Mouse (Mus musculus): ENCODE measurements around the gene Dlx2.

DNA sequence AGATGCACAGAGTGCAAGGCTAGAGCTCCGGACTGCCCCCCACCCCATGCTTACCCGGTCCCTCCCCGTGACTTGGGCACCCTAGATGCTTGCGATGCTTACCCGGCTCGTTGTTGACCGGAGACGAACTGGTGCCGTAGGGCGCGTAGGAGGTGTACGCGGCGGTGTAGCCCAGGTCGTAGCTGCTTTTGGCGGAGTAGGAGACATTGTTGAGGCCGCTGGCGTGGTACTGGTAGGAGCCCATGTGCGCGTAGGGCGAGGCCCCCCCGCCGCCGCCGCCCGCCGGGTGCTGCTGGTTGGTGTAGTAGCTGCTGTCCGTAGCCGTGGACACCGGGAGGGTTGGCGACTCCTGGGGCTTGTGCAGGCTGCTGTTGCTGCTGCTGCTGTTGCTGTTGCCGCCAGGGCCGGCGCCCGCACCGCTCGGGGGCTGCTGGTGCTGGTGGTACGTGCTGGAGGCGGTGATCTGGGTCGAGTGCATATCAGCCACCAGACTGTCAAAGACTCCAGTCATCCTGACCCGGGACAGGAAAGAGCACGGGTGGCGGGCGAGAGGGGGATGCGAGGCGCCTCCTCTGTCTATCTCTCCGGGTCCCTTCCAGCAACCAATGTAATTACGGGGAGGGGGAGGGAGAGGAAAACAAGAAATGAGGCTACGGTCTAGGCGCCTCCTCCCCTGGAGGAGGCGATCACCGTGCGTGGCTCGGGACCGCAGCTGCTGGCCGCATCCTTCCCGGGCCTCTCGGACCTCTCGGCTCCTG is 493 bp downstream of the Dlx2 start:
- TF ChIP-seq CTCF (IDR thresholded peaks at IDR 0.05; ENCODE audit: control insufficient read depth, insufficient read depth, insufficient replicate concordance, low read depth, low read length) (no peak), POLR2A (IDR thresholded peaks at IDR 0.05; ENCODE audit: control insufficient read depth, low read depth, low read length) (no peak)

Data from testis, adult 2 months (tissue).